Mouse (Mus musculus): ENCODE measurements around the gene Cmss1. TPM values are rescaled to one million over a fixed set of nuclear protein-coding genes. Genes with fewer than 3 reads are reported as not detected.
A peak's percentile ranks its signal among the peaks of the same experiment; 100 is the strongest.

Gene Cmss1
- polyA plus RNA-seq, 1 experiment from 2014 or later = 27.5 TPM

DNA sequence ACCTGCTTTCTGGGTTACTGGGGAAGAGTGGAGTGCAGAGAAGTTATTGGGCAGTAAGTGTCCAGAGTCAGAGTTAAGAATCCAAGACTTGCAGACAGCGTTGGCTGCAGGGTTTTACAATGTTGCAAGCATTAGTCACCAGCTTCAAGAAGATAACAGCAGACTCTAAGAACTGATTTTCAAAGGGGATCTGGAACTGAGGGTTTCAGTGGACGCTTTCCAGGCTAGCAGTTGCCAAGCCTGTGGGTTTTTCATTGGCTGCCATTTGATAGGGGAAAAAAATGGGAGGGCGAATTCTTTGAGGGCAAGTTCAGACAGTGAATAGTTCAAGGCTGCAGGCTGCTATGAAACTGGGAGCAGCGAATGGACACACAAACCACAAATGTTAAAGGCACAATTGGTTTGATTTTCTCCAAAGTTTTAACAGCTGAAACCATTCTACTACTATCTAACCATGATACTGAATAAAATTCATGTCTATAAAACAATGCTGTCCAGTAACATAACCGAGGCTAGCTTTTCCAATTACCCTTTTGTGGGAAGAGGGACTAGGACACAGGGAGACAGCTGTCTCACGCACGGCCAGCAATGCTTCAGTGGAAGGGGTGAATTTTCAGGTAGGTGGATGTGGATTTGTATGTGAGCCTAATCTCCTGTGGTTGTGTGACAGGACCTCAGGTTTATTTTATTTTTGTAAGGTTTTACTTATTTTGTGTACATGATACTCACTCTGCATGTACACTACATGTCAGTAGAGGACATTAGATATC lies 179.0 kb downstream of the Cmss1 start:
- peaks cover 41% of the 10 kb centered on the region for H3K4me1 ChIP-seq (replicated peaks)
- H3K36me3 ChIP-seq = no peaks in the 10 kb centered on the region
- H3K27ac ChIP-seq (ENCODE audit: poor library complexity, severe bottlenecking) = peak overlapping the region; percentile 81
- no peak overlapping the region for H3K9ac ChIP-seq
- no peak overlapping the region for H3K4me3 ChIP-seq
- H3K4me2 ChIP-seq = no peak overlapping the region
- WGBS = 51% methylated on average over 7 of the region's 7 CpGs
- H3K9me3 ChIP-seq (replicated peaks) = no peaks in the 10 kb centered on the region
- ATAC-seq (ENCODE audit: insufficient number of reproducible peaks, low FRiP score) = no peak
- H3K27me3 ChIP-seq (replicated peaks) = no peaks in the 10 kb centered on the region

DNA sequence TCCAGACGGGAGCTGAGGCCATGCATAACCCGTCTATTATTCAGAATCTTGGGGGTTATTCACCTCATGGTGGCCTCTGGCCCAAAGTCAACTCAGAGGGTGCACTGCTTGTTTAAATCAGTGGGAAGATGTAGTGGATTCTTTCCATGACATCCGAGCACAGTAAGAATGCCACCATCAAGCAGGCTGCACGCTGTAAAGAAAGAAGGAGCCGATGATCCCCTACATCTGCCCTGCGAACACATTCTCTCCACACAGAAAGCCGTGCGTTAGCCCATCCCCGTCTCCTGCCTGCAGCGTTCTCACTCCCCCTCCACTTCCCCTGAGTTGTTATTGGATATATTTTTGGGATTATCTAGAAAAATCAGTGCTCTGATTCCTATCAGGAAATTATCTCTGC lies 180.0 kb downstream of the Cmss1 start:
- Histone ChIP-seq H3K27ac (ENCODE audit: poor library complexity, severe bottlenecking) (peak overlapping the region; percentile 81; the same call in 1 of the 2 replicates), H3K9ac (no peak overlapping the region), H3K36me3 (no peaks in the 10 kb centered on the region), H3K4me1 (replicated peaks) (peaks cover 46% of the 10 kb centered on the region), H3K27me3 (replicated peaks) (no peaks in the 10 kb centered on the region), H3K4me2 (no peak overlapping the region), H3K4me3 (no peak overlapping the region), H3K9me3 (replicated peaks) (no peaks in the 10 kb centered on the region)
- 67% methylated on average over 10 of the region's 10 CpGs for WGBS
- ATAC-seq (ENCODE audit: insufficient number of reproducible peaks, low FRiP score) = no peak

DNA sequence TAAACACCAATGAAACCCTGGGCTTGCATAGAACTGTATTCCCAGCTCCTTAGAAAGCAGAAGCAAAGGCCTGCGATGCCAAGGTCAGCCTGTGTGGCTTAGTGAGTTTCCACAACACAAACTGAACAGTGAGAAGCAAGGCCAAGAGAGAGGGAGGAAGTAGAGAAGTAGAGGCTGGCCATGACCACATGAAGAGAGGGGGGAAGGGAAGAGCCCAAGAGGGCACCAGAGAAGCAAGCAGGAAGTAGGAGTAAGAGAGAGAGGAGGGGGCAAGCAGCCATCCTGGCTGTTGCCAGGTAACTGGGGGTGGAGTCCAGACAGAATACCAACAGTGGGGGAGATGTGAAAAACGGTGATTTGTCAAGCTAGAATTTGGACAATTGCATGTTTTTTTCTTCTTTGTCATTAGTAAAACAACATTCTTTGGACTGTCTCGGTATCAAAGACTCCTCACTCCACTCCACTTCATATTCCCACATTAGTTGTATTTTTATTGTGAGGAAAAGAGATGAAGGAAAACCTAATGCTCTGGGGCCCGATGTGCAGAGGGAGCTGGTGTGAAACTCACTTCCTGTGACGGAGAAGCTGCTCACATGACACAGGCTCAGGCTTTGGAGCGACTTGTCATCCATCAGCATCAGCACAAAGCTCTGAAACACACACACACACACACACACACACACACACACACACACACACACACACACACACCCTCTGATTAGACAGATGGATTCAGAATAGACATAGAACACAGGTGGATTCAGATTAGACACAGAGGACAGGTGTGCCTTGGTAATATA lies 183.5 kb downstream of the Cmss1 start:
- no peaks in the 10 kb centered on the region for H3K27me3 ChIP-seq (replicated peaks)
- H3K36me3 ChIP-seq = no peaks in the 10 kb centered on the region
- no peak overlapping the region for H3K27ac ChIP-seq (ENCODE audit: poor library complexity, severe bottlenecking)
- H3K4me3 ChIP-seq = no peak overlapping the region
- H3K4me1 ChIP-seq (replicated peaks) = peaks cover 57% of the 10 kb centered on the region
- H3K4me2 ChIP-seq = no peak overlapping the region
- no peak for ATAC-seq (ENCODE audit: insufficient number of reproducible peaks, low FRiP score)
- H3K9me3 ChIP-seq (replicated peaks) = no peaks in the 10 kb centered on the region
- 65% methylated on average over 6 of the region's 6 CpGs for WGBS
- H3K9ac ChIP-seq = no peak overlapping the region

DNA sequence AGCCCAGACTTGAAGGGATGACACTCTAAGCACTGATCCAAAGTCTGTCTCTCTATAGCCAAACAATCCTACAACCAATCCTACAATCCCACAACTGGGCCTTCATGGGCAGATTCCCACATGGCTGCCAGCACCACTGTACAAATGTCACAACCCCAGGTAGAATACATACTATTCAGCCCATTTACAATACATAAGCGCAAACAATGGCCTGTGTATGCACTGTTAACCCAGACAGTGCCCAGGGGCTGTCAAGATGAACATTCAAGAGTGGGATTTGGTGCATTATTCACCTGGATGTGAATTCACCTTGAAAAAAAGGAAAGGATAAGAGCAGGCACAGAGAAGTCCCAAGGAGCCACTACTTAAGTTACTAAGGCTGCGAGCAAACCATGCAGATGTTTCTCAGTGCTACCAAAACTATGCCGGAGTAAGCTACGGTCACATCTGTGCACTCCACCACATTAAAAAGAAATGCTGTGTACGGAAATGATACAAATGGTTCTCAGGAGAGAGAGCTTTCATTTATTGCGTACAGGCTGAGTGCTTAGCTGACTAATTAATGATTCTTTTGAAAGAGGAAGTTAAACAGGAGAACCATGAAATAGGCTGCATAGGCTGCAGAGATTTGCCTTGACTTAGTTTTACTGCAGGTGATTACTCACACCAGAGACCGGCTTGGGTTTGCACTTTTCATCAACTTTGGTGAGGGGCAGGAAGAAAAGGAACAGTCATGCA lies 184.8 kb downstream of the Cmss1 start:
- no peak overlapping the region for H3K4me2 ChIP-seq
- no peaks in the 10 kb centered on the region for H3K9me3 ChIP-seq (replicated peaks)
- no peaks in the 10 kb centered on the region for H3K36me3 ChIP-seq
- H3K27me3 ChIP-seq (replicated peaks) = no peaks in the 10 kb centered on the region
- WGBS = 86% methylated on average over 7 of the region's 7 CpGs
- no peak overlapping the region for H3K4me3 ChIP-seq
- ATAC-seq (ENCODE audit: insufficient number of reproducible peaks, low FRiP score) = no peak
- H3K4me1 ChIP-seq (replicated peaks) = peaks cover 52% of the 10 kb centered on the region
- no peak overlapping the region for H3K9ac ChIP-seq
- H3K27ac ChIP-seq (ENCODE audit: poor library complexity, severe bottlenecking) = peak overlapping the region; percentile 58

DNA sequence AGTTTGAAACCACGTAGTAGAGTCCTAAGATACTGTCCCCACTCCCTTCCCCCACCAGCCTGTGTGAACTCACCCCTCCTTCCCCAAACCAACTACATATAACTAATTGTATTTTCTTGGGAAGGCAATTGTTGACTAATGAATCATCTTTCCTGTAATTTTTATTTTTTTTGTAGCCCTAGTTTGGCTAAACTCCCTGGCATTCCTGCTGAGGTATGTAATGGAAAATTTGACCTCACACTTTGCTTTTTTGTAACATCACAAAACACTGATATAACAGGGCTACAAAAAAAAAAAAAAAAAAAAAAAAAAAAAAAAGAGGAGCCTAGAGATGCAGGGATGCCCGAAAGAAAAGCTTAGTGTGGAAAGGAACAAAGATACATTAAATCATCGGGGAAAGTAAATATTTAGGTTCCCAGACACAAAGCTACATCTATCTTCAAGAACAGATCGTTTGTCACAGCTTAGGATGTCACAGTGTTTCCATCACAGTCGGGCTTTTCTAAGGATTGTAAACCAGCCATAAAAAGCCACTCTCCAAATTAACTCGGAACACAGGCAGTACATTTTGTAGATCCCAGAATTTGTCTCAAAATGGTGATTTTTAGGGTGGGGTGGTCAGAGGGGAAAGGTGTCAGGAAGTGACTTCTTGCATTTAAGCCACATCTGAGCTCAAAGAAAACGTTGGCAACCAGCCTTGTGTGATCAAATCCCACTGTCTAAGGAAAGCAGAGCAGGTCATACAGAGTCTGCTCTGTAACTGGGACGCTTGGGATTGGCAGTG lies 185.7 kb downstream of the Cmss1 start:
- Histone ChIP-seq H3K4me1 (replicated peaks) (peaks cover 52% of the 10 kb centered on the region), H3K4me3 (no peak overlapping the region), H3K9ac (no peak overlapping the region), H3K4me2 (no peak overlapping the region), H3K36me3 (no peaks in the 10 kb centered on the region), H3K27me3 (replicated peaks) (no peaks in the 10 kb centered on the region), H3K27ac (ENCODE audit: poor library complexity, severe bottlenecking) (peak overlapping the region; percentile 58), H3K9me3 (replicated peaks) (no peaks in the 10 kb centered on the region)
- 0 out of 2 replicates have a peak, but pooled peaks have one; percentile 27 for ATAC-seq (ENCODE audit: insufficient number of reproducible peaks, low FRiP score)
- WGBS = 36% methylated on average over 8 of the region's 8 CpGs

DNA sequence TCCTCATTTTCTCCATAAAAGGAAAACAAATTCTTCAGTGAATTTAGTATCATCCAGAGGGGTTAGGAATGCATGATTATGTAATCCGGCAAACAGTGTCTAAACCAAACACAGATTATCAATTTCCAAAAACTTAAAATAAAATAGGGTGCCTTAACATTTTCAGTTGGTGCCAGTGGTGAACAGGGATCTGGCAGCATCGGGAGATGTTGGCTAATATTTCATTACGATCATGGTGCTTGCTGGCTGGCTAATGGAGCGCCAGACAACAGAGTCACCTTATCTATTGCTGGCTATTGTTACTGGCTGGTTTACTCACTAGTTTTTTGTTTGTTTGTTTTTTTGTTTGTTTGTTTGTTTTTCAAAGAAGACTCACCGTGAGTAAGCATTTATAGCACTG lies 186.8 kb downstream of the Cmss1 start:
- no peak overlapping the region for H3K4me2 ChIP-seq
- no peaks in the 10 kb centered on the region; the same call in 1 of the 2 replicates for H3K9me3 ChIP-seq (replicated peaks)
- no peaks in the 10 kb centered on the region for H3K36me3 ChIP-seq
- H3K4me3 ChIP-seq = no peak overlapping the region
- peaks cover 47% of the 10 kb centered on the region for H3K4me1 ChIP-seq (replicated peaks)
- 70% methylated on average over 5 of the region's 5 CpGs for WGBS
- H3K27me3 ChIP-seq (replicated peaks) = no peaks in the 10 kb centered on the region
- H3K27ac ChIP-seq (ENCODE audit: poor library complexity, severe bottlenecking) = no peak overlapping the region
- ATAC-seq (ENCODE audit: insufficient number of reproducible peaks, low FRiP score) = no peak
- H3K9ac ChIP-seq = no peak overlapping the region

DNA sequence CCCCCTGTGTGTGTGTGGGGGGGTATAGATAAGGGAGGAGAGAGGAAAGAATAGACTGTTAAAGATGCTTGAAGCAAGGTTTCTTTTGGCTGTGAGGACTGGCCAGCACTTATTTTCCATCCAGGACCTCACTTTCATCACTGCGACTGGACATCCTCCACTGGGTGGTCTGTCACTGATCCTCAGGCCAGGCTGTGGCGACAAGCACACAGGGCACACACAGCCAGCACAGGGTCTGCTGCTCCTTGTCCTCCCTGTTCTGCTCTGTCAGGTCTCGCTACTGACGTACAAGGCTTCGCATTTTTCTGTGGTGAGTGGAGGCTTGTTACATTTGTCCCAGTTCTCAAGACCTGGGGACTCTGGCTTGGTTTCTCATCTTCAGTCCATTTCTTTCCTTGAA lies 187.3 kb downstream of the Cmss1 start:
- peak; percentile 71 for ATAC-seq (ENCODE audit: insufficient number of reproducible peaks, low FRiP score)
- WGBS = 19% methylated on average over 5 of the region's 5 CpGs

DNA sequence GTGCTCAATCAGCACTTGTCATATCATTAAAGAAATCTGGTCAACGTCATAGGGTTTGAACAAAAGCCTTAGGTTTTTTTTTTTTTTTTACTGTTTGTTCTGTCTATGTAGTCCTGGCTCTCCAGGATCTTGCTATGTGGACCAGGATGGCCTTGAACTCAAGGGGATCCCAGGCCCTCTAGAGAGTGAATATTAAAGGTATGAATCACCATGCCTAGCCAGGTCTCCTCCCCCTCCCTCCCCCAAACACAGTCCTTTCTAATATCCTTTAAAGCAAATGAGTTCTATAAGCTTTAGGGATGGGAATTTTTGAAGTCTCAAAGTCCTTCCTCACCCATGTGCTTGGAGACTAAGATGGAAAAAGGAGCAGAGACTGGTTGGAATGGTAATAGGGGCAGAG lies 188.7 kb downstream of the Cmss1 start:
- Histone ChIP-seq H3K4me1 (replicated peaks) (peaks cover 41% of the 10 kb centered on the region), H3K36me3 (no peaks in the 10 kb centered on the region), H3K27ac (ENCODE audit: poor library complexity, severe bottlenecking) (no peak overlapping the region), H3K4me2 (no peak overlapping the region), H3K27me3 (replicated peaks) (no peaks in the 10 kb centered on the region), H3K9ac (no peak overlapping the region), H3K4me3 (no peak overlapping the region), H3K9me3 (replicated peaks) (no peaks in the 10 kb centered on the region; the same call in 1 of the 2 replicates)
- ATAC-seq (ENCODE audit: insufficient number of reproducible peaks, low FRiP score) = no peak
- WGBS = 83% methylated on average over 1 of the region's 1 CpGs

More for the DNA sequence above, 187.3 kb downstream of the Cmss1 start:
- H3K36me3 ChIP-seq = no peaks in the 10 kb centered on the region
- H3K4me1 ChIP-seq (replicated peaks) = peaks cover 47% of the 10 kb centered on the region
- no peaks in the 10 kb centered on the region; the same call in 1 of the 2 replicates for H3K9me3 ChIP-seq (replicated peaks)
- no peak overlapping the region for H3K9ac ChIP-seq
- no peaks in the 10 kb centered on the region for H3K27me3 ChIP-seq (replicated peaks)
- H3K27ac ChIP-seq (ENCODE audit: poor library complexity, severe bottlenecking) = peak overlapping the region; percentile 50
- H3K4me2 ChIP-seq = 0 out of 2 replicates have a peak overlapping the region, but pooled peaks have one; percentile 14
- H3K4me3 ChIP-seq = no peak overlapping the region

DNA sequence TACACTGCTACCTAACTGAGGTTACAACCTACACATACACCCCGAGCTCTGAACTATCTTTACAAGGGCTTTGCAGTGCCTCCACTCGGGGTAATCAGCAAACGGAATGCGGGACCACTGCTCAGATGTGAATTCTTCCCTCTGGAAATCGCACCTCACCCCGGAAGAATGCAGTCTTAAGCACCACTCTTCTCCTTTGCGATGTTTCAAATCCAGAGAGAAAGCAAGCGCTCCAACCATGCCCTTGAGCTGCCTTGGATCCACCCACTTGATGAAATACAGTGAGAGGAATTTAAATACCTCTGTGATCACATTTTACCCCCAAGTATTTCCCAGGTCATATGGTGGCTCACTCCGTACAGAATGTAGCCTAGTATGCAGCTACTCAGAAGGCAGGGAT lies 189.6 kb downstream of the Cmss1 start:
- Histone ChIP-seq H3K4me3 (no peak overlapping the region), H3K27me3 (replicated peaks) (no peaks in the 10 kb centered on the region), H3K27ac (ENCODE audit: poor library complexity, severe bottlenecking) (peak overlapping the region; percentile 1; the same call in 1 of the 2 replicates), H3K4me1 (replicated peaks) (peaks cover 38% of the 10 kb centered on the region), H3K4me2 (peak overlapping the region; percentile 27), H3K9me3 (replicated peaks) (no peaks in the 10 kb centered on the region; the same call in 1 of the 2 replicates), H3K36me3 (no peaks in the 10 kb centered on the region), H3K9ac (no peak overlapping the region)
- no peak for ATAC-seq (ENCODE audit: insufficient number of reproducible peaks, low FRiP score)
- 39% methylated on average over 9 of the region's 9 CpGs for WGBS

DNA sequence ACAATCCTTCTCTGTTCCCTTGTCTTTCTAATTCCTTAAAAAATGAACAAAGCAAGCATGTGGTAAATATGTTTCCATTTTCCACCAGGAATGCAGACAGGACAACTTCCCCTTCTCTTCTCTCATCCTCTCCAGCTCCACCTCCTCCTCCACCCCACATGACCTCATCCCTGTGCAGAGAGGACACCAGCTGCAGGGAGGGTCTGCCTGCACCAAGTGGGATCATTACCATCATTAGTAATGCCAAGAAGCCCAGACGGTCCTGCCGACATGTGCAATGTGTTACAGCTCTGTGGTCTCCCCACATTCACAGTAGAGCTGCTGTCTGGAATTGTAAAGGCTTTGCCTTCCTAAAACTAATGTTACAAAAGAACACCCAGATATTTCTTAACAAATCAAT lies 190.6 kb downstream of the Cmss1 start:
- no peaks in the 10 kb centered on the region; the same call in 1 of the 2 replicates for H3K9me3 ChIP-seq (replicated peaks)
- no peaks in the 10 kb centered on the region for H3K27me3 ChIP-seq (replicated peaks)
- no peak for ATAC-seq (ENCODE audit: insufficient number of reproducible peaks, low FRiP score)
- WGBS = 70% methylated on average over 2 of the region's 2 CpGs
- H3K9ac ChIP-seq = no peak overlapping the region
- H3K27ac ChIP-seq (ENCODE audit: poor library complexity, severe bottlenecking) = no peak overlapping the region
- H3K4me3 ChIP-seq = no peak overlapping the region
- no peak overlapping the region for H3K4me2 ChIP-seq
- H3K4me1 ChIP-seq (replicated peaks) = peaks cover 29% of the 10 kb centered on the region
- H3K36me3 ChIP-seq = no peaks in the 10 kb centered on the region
